Mouse (Mus musculus): ENCODE data around the gene Med13.

The Med13 gene

GRCm38 (mm10) chr11:86356854-86357788, at the start of gene Med13:
Gene Med13, minus strand, starts transcription at chr11:86357602.
- peak; percentile 63 for DNase-seq (ENCODE audit: low read depth, low spot score)

DNA sequence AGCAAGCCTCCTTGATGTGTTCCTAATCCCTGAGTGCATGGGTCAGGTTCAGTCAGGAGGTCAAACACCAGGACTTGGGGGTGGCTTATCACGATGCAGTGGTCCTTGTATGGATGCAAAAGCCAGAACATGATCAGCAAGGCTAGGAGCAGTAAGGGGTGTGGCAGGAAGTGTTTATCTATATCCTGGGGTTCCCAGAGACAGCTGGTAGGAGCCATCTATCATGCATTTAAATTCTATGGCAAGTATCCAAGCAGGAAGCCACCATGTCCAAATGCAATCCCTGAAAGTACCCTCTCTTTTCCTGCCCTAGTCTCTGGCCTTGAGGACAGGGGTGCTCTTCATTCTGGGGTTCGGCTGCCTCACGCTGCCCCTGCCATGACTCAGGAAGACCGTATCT, 47.2 kb upstream of the Med13 start:
- no peak for DNase-seq (ENCODE audit: low read depth, low spot score)

DNA sequence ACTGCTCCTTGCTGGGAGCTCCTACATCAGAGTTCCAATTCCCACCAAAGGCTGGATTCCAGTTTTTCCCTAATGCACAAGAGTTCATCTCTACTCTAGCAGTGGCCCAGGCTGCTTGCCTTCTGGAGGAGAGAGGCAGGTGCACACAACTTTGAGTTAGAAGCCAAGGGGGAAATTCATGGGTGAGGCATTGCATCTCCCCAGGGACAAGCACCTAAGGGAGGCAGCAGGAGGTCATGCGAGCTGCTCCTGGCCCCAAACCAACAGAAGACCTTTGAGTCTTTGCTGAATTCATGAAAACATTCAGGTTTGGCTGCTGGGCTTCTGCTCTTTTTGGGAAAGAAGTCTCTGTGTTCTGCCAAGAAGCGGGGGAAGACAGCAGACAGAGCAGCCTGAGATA, 46.4 kb upstream of the Med13 start:
- DNase-seq (ENCODE audit: low read depth, low spot score): no peak

DNA sequence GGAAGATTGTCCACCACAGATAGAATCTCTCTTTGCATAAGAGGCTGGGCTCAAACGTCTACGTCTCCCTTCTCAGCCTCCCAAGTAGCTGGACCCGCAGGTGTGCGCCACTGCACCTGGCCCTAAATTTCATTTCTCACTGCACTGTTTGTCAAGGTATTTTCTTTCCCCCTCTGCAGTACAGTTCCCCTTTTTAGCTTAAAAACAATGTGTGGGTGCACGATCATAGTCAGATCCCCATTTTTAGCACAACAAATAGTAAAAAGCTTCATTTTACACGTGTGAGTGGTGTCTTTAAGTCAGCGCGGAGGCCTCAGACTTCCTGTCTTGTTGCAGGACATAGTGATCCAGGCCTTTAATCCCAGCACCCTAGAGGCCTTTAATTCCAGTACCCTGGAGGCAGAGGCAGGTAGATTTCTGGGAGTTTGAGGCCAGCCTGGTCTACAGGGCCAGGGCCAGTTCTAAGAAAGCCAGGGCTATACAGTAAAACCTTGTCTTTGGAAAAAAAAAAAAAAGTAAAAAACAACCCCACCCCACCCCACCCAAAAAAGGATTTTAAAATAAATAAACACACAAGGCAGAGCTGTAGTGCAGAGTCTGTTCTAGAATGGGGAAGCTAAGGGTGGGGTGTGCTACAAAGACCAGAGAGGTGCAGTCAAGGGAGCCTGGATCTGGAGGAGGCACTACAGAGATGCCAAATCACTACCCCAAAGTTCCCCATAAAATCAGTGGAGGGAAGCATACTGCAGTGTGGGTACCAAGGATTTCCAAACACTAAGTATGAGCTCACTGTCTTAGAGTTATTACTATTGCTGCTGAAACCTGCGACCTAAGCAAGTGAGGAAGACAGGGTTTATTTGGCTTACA, 42.1 kb upstream of the Med13 start:
- DNase-seq (ENCODE audit: low read depth, low spot score): no peak

GRCm38 (mm10) chr11:86396950-86397594, 39.7 kb upstream of the Med13 start:
- DNase-seq (ENCODE audit: low read depth, low spot score): no peak

- no peak for DNase-seq (ENCODE audit: low read depth, low spot score)
These were observed 39.1 kb upstream of the Med13 start for GRCm38 (mm10) chr11:86396518-86396917.

GRCm38 (mm10) chr11:86395513-86396125, 38.2 kb upstream of the Med13 start:
- peak; percentile 66 for DNase-seq (ENCODE audit: low read depth, low spot score)

- no peak for DNase-seq (ENCODE audit: low read depth, low spot score)
These were observed 37.7 kb upstream of the Med13 start for GRCm38 (mm10) chr11:86395100-86395499.

- DNase-seq (ENCODE audit: low read depth, low spot score): no peak
These were observed 34.3 kb upstream of the Med13 start for GRCm38 (mm10) chr11:86391687-86392086.

- no peak for DNase-seq (ENCODE audit: low read depth, low spot score)
These were observed 32.9 kb upstream of the Med13 start for GRCm38 (mm10) chr11:86390308-86390707.

DNA sequence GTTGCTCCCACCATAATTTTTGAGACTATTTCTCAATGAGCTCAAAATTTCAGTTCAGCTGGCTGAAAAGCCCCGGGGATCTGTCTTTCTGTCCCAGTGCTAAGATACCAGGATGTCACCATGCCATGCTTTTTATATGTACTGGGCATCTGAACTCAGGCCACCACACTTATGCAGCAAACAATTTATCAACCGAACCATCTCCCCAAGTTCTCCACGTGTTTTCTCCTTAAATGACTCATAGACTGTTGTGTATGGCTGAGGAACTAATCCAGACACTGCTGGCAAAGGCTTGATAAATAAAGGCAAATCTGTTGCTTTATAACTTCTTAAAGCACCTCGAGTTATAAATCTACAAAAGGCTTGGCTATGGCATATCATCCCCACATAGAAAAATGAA, 32.1 kb upstream of the Med13 start:
- no peak for DNase-seq (ENCODE audit: low read depth, low spot score)

- DNase-seq (ENCODE audit: low read depth, low spot score): no peak
These were observed 31.5 kb upstream of the Med13 start for GRCm38 (mm10) chr11:86388821-86389480.

DNA sequence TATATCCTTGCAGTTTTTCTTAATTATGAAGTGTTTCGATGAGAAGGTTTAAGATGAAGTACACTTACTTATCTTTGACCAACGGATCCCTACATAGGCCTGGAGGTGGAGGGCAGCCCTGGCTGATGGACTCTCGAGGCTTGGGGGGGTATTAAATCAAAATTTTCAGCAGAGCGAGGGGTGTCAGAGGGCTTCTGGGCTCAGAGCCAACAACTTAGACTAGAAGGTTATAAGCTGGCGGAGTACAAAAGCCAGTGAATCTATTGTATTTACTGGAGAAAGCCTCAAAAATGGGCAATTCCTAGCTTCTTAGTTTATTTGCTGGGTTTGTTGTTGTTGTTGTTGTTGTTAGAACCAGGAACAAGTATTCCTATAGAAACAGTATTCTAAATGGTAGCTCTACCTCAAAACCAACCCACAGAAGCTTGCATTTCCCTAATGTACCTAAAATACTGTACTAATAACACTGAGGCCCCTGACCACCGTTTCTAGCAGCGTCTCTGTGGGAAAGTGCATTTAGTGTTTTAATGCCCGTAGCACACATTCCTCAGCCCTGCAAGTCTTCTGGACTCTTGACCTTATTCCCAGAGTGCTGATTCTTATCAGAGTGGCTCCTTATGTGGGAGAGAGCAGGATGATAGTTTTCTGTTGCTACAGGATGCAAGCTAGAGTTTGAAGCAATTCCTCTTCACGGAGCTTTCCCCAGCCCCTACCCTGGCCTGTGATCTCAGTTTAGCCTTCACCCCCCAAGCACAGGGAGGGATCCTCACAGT, 29.9 kb upstream of the Med13 start:
- no peak for DNase-seq (ENCODE audit: low read depth, low spot score)

- DNase-seq (ENCODE audit: low read depth, low spot score): no peak
These were observed 29.2 kb upstream of the Med13 start for GRCm38 (mm10) chr11:86386576-86386975.

GRCm38 (mm10) chr11:86385710-86386282, 28.4 kb upstream of the Med13 start:
- no peak for DNase-seq (ENCODE audit: low read depth, low spot score)

DNA sequence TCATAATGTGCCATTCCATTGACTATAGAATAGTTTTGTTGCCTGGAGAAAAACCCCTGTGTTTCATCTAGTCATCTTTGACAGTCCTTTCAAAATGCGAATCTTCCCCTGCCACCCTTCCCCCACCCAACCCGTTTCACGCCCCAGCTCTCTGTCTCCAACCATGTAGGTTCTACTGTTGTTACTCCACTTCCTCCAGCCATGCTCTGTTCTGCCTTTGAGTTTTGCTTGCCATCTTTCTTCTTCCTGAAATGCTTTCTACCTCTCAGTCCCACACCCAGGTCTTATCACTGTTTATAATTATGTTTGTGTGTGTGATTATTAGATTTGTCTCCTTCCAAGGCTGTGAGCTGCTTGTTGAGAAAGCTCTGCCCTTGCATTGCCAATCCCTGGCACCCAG, 26.7 kb upstream of the Med13 start:
- DNase-seq (ENCODE audit: low read depth, low spot score): no peak

- DNase-seq (ENCODE audit: low read depth, low spot score): no peak
These were observed 25.2 kb upstream of the Med13 start for GRCm38 (mm10) chr11:86382520-86383157.

DNA sequence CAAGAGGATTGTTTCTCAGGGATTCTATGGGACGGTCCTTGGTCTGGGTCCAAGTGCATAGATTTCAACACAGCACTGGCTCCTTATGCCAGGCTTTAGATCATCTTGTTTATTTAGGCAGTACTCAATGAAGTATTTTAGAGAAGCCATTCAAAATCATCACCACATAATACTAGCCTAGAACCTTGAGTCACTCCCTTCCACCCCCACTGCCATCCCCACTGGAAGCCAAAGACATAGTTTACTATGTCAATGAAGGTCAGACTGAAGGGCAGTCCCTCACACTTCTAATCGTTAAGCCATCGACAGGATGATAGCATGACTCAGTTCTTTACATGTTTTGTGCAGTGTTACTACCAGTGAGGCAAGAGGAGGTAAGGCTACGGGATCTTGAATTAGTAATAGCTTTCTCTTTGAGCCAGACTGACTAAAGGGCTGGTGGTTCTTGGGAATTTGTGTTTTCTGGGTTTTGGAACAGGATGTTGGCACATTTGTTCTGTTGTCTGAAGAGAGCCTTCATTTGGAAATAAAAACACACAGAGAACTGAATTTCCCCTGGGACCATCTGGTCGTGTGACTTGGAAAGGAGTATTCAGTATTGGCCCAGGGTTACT, 24.2 kb upstream of the Med13 start:
- DNase-seq (ENCODE audit: low read depth, low spot score): no peak

All from mesoderm, embryonic 11.5 days (tissue).